Mouse (Mus musculus) hindbrain, embryonic 15.5 days (tissue): Measurements from ENCODE around the gene Rad51b. TPM values are rescaled to one million over a fixed set of nuclear protein-coding genes. Genes with fewer than 3 reads are reported as not detected.

ENCODE experiments used
- ATAC-seq: fragments of 200-750 bp; cut with Nextera tagmentation; 2 replicates; pipeline ENCODE4 v1.8.0; 2017; ENCODE audit warnings: low read depth, moderate number of reproducible peaks, moderate TSS enrichment; ENCODE audit not compliant: low FRiP score
- H3K27ac ChIP-seq: fragments of 300-500 bp; sonication (generic); replicated peaks from 2 replicates; pipeline ENCODE4 v1.5.1; 2015; ENCODE audit warnings: mild to moderate bottlenecking, inconsistent platforms
- H3K27me3 ChIP-seq: fragments of 300-500 bp; sonication (generic); 2 replicates; pipeline ENCODE4 v1.6.1; 2015; ENCODE audit warnings: control low read depth, inconsistent platforms
- H3K36me3 ChIP-seq: fragments of 300-500 bp; sonication (generic); 2 replicates; pipeline ENCODE4 v1.6.1; 2015; ENCODE audit warnings: control low read depth, inconsistent platforms
- H3K4me1 ChIP-seq: fragments of 300-500 bp; sonication (generic); replicated peaks from 2 replicates; pipeline ENCODE4 v1.6.1; 2015; ENCODE audit warnings: control low read depth, inconsistent platforms
- H3K4me2 ChIP-seq: fragments of 300-500 bp; sonication (generic); 2 replicates; pipeline ENCODE4 v1.6.1; 2015; ENCODE audit warnings: moderate library complexity, mild to moderate bottlenecking, inconsistent platforms
- H3K4me3 ChIP-seq: fragments of 300-500 bp; sonication (generic); 2 replicates; pipeline ENCODE4 v1.5.1; 2015; ENCODE audit warnings: mild to moderate bottlenecking, inconsistent platforms
- H3K9ac ChIP-seq: fragments of 300-500 bp; sonication (generic); 2 replicates; pipeline ENCODE4 v1.6.1; 2015; ENCODE audit warnings: inconsistent platforms
- H3K9me3 ChIP-seq: fragments of 300-500 bp; sonication (generic); 2 replicates; pipeline ENCODE4 v1.6.1; 2016; ENCODE audit warnings: control low read depth, inconsistent platforms
- WGBS: fragments of 180-500 bp; shearing (Covaris S2); methylation state at CpG from one replicate; pipeline ENCODE4 v1.1.7; 2015; 5-methylcytosine and 5-hydroxymethylcytosine counted together
- polyA plus RNA-seq: library from polyadenylated mRNA; unstranded; fragments of >200 nt; fragmentation: Nextera tagmentation; extraction: Ambion mirVana; gene quantifications from 2 replicates; pipeline ENCODE4 v1.2.1, GENCODE M21; 2015

The Rad51b gene
- polyA plus RNA-seq, 1 experiment from 2014 or later, result 1.7 TPM

GRCm38 (mm10) chr12:79676251-79676650 lies 379.2 kb downstream of the Rad51b start:
- H3K9me3 ChIP-seq, result no peaks in the 10 kb centered on the region
- 92% methylated on average over 6 of the region's 6 CpGs for WGBS
- no peak overlapping the region for H3K27ac ChIP-seq
- 0 out of 2 replicates have a peak, but pooled peaks cover 9% of the 10 kb centered on the region for H3K4me1 ChIP-seq
- H3K4me2 ChIP-seq, result no peak overlapping the region
- H3K9ac ChIP-seq, result no peak overlapping the region
- H3K4me3 ChIP-seq, result no peak overlapping the region
- ATAC-seq, result no peak
- no peaks in the 10 kb centered on the region for H3K36me3 ChIP-seq
- H3K27me3 ChIP-seq, result no peaks in the 10 kb centered on the region

GRCm38 (mm10) chr12:79676896-79677295 lies 379.8 kb downstream of the Rad51b start:
- H3K36me3 ChIP-seq, result no peaks in the 10 kb centered on the region
- no peak overlapping the region for H3K4me2 ChIP-seq
- H3K27me3 ChIP-seq, result no peaks in the 10 kb centered on the region
- no peak overlapping the region for H3K4me3 ChIP-seq
- no peak overlapping the region for H3K27ac ChIP-seq
- H3K4me1 ChIP-seq, result 0 out of 2 replicates have a peak, but pooled peaks cover 9% of the 10 kb centered on the region
- 88% methylated on average over 5 of the region's 5 CpGs for WGBS
- H3K9ac ChIP-seq, result no peak overlapping the region
- ATAC-seq, result no peak
- no peaks in the 10 kb centered on the region for H3K9me3 ChIP-seq

GRCm38 (mm10) chr12:79679251-79679901 lies 382.3 kb downstream of the Rad51b start:
- Histone ChIP-seq H3K9me3 (no peaks in the 10 kb centered on the region), H3K27ac (peak overlapping the region; percentile 59), H3K4me2 (no peak overlapping the region), H3K4me1 (0 out of 2 replicates have a peak, but pooled peaks cover 9% of the 10 kb centered on the region), H3K4me3 (no peak overlapping the region), H3K9ac (no peak overlapping the region), H3K36me3 (no peaks in the 10 kb centered on the region), H3K27me3 (no peaks in the 10 kb centered on the region)
- 69% methylated on average over 11 of the region's 11 CpGs for WGBS
- ATAC-seq, result no peak

- H3K9ac ChIP-seq, result no peak overlapping the region
- no peak overlapping the region for H3K4me3 ChIP-seq
- H3K4me2 ChIP-seq, result no peak overlapping the region
- no peaks in the 10 kb centered on the region for H3K27me3 ChIP-seq
- H3K9me3 ChIP-seq, result no peaks in the 10 kb centered on the region
- H3K27ac ChIP-seq, result peak overlapping the region; percentile 59
- 0 out of 2 replicates have a peak, but pooled peaks cover 9% of the 10 kb centered on the region for H3K4me1 ChIP-seq
- ATAC-seq, result peak; percentile 92
- H3K36me3 ChIP-seq, result no peaks in the 10 kb centered on the region
- WGBS, result 55% methylated on average over 9 of the region's 9 CpGs
These were observed 383.0 kb downstream of the Rad51b start for GRCm38 (mm10) chr12:79679941-79680697.

GRCm38 (mm10) chr12:79680698-79681072 lies 383.6 kb downstream of the Rad51b start:
- no peaks in the 10 kb centered on the region for H3K9me3 ChIP-seq
- H3K27ac ChIP-seq, result peak overlapping the region; percentile 59
- H3K27me3 ChIP-seq, result no peaks in the 10 kb centered on the region
- H3K4me1 ChIP-seq, result 0 out of 2 replicates have a peak, but pooled peaks cover 9% of the 10 kb centered on the region
- H3K36me3 ChIP-seq, result no peaks in the 10 kb centered on the region
- H3K4me3 ChIP-seq, result no peak overlapping the region
- WGBS, result 43% methylated on average over 3 of the region's 3 CpGs
- H3K4me2 ChIP-seq, result no peak overlapping the region
- no peak overlapping the region for H3K9ac ChIP-seq
- peak; percentile 83 for ATAC-seq

GRCm38 (mm10) chr12:79681571-79681970 lies 384.5 kb downstream of the Rad51b start:
- Histone ChIP-seq H3K9ac (no peak overlapping the region), H3K4me1 (0 out of 2 replicates have a peak, but pooled peaks cover 10% of the 10 kb centered on the region), H3K27me3 (no peaks in the 10 kb centered on the region), H3K4me3 (no peak overlapping the region), H3K36me3 (no peaks in the 10 kb centered on the region), H3K9me3 (no peaks in the 10 kb centered on the region), H3K4me2 (no peak overlapping the region), H3K27ac (no peak overlapping the region; the same call in 1 of the 2 replicates)
- no peak for ATAC-seq
- WGBS, result 83% methylated on average over 6 of the region's 6 CpGs

GRCm38 (mm10) chr12:79683350-79683749 lies 386.3 kb downstream of the Rad51b start:
- Histone ChIP-seq H3K9ac (no peak overlapping the region), H3K36me3 (no peaks in the 10 kb centered on the region), H3K4me1 (0 out of 2 replicates have a peak, but pooled peaks cover 16% of the 10 kb centered on the region), H3K27ac (no peak overlapping the region), H3K4me3 (no peak overlapping the region), H3K4me2 (no peak overlapping the region), H3K27me3 (no peaks in the 10 kb centered on the region), H3K9me3 (no peaks in the 10 kb centered on the region)
- ATAC-seq, result no peak
- 73% methylated on average over 3 of the region's 3 CpGs for whole genome bisulfite sequencing

GRCm38 (mm10) chr12:79683759-79684158 lies 386.7 kb downstream of the Rad51b start:
- H3K4me3 ChIP-seq, result no peak overlapping the region
- WGBS, result 75% methylated on average over 4 of the region's 4 CpGs
- H3K36me3 ChIP-seq, result no peaks in the 10 kb centered on the region
- H3K27ac ChIP-seq, result no peak overlapping the region
- H3K4me1 ChIP-seq, result 0 out of 2 replicates have a peak, but pooled peaks cover 16% of the 10 kb centered on the region
- ATAC-seq, result no peak
- H3K9me3 ChIP-seq, result no peaks in the 10 kb centered on the region
- H3K9ac ChIP-seq, result no peak overlapping the region
- no peaks in the 10 kb centered on the region for H3K27me3 ChIP-seq
- H3K4me2 ChIP-seq, result no peak overlapping the region

- no peak for ATAC-seq
- no peaks in the 10 kb centered on the region for H3K36me3 ChIP-seq
- H3K9me3 ChIP-seq, result no peaks in the 10 kb centered on the region
- H3K4me2 ChIP-seq, result no peak overlapping the region
- H3K27ac ChIP-seq, result no peak overlapping the region
- WGBS, result 88% methylated on average over 2 of the region's 2 CpGs
- no peak overlapping the region for H3K4me3 ChIP-seq
- no peak overlapping the region for H3K9ac ChIP-seq
- no peaks in the 10 kb centered on the region for H3K27me3 ChIP-seq
- H3K4me1 ChIP-seq, result 0 out of 2 replicates have a peak, but pooled peaks cover 11% of the 10 kb centered on the region
These were observed 387.3 kb downstream of the Rad51b start for GRCm38 (mm10) chr12:79684338-79684737.

GRCm38 (mm10) chr12:79686594-79687325 lies 389.7 kb downstream of the Rad51b start:
- 59% methylated on average over 9 of the region's 9 CpGs for WGBS
- ATAC-seq, result no peak
- 0 out of 2 replicates have a peak, but pooled peaks cover 6% of the 10 kb centered on the region for H3K4me1 ChIP-seq
- no peak overlapping the region for H3K4me2 ChIP-seq
- H3K36me3 ChIP-seq, result no peaks in the 10 kb centered on the region
- H3K4me3 ChIP-seq, result no peak overlapping the region
- no peak overlapping the region for H3K27ac ChIP-seq
- no peaks in the 10 kb centered on the region for H3K27me3 ChIP-seq
- no peak overlapping the region for H3K9ac ChIP-seq
- H3K9me3 ChIP-seq, result no peaks in the 10 kb centered on the region

- Histone ChIP-seq H3K9ac (no peak overlapping the region), H3K27ac (no peak overlapping the region), H3K36me3 (no peaks in the 10 kb centered on the region), H3K4me1 (0 out of 2 replicates have a peak, but pooled peaks cover 6% of the 10 kb centered on the region), H3K9me3 (no peaks in the 10 kb centered on the region), H3K4me2 (no peak overlapping the region), H3K4me3 (no peak overlapping the region), H3K27me3 (no peaks in the 10 kb centered on the region)
- WGBS, result 66% methylated on average over 7 of the region's 7 CpGs
- ATAC-seq, result no peak
These were observed 390.8 kb downstream of the Rad51b start for GRCm38 (mm10) chr12:79687683-79688386.
